Mouse (Mus musculus): ENCODE measurements at regions not wholly inside any gene's neighbourhood (a gene's known extent, or its start where the extent isn't known, plus 50 kb on each side); places are given as distances from the start of the nearest gene placed in this dataset.

GRCm38 (mm10) chr4:91180241-91181096, 220.1 kb downstream of the Elavl2 start:
- DNase-seq (ENCODE audit: low spot score) = peak; percentile 13

GRCm38 (mm10) chr4:91164280-91165121, 236.1 kb downstream of the Elavl2 start:
- WGBS = 78% methylated on average over 11 of the region's 11 CpGs

More at GRCm38 (mm10) chr4:91180241-91181096, 220.1 kb downstream of the Elavl2 start:
- Histone ChIP-seq H3K4me3 (no peak overlapping the region), H3K27ac (no peak overlapping the region), H3K4me1 (no peaks in the 10 kb centered on the region), H3K9me3 (no peaks in the 10 kb centered on the region), H3K27me3 (ENCODE audit: insufficient read depth, poor library complexity, severe bottlenecking) (no peaks in the 10 kb centered on the region), H3K36me3 (no peaks in the 10 kb centered on the region)
- 75% methylated on average over 8 of the region's 8 CpGs for WGBS

GRCm38 (mm10) chr4:91157047-91157446, 243.5 kb downstream of the Elavl2 start:
- Histone ChIP-seq H3K27me3 (ENCODE audit: insufficient read depth, poor library complexity, severe bottlenecking) (no peaks in the 10 kb centered on the region), H3K36me3 (no peaks in the 10 kb centered on the region), H3K4me3 (no peak overlapping the region), H3K27ac (no peak overlapping the region), H3K9me3 (no peaks in the 10 kb centered on the region), H3K4me1 (no peaks in the 10 kb centered on the region)
- DNase-seq (ENCODE audit: low spot score) = no peak
- WGBS = 56% methylated on average over 7 of the region's 7 CpGs

More at GRCm38 (mm10) chr4:91164280-91165121, 236.1 kb downstream of the Elavl2 start:
- Histone ChIP-seq H3K9me3 (no peaks in the 10 kb centered on the region), H3K4me1 (no peaks in the 10 kb centered on the region), H3K27me3 (ENCODE audit: insufficient read depth, poor library complexity, severe bottlenecking) (no peaks in the 10 kb centered on the region), H3K27ac (no peak overlapping the region), H3K36me3 (no peaks in the 10 kb centered on the region), H3K4me3 (no peak overlapping the region)
- DNase-seq (ENCODE audit: low spot score) = no peak

- Histone ChIP-seq H3K27ac (no peak overlapping the region), H3K4me3 (no peak overlapping the region), H3K9me3 (no peaks in the 10 kb centered on the region), H3K4me1 (no peaks in the 10 kb centered on the region), H3K36me3 (no peaks in the 10 kb centered on the region), H3K27me3 (ENCODE audit: insufficient read depth, poor library complexity, severe bottlenecking) (no peaks in the 10 kb centered on the region)
- 75% methylated on average over 7 of the region's 7 CpGs for WGBS
- no peak for DNase-seq (ENCODE audit: low spot score)
Observed at GRCm38 (mm10) chr4:91144666-91145065, 255.9 kb downstream of the Elavl2 start.

- no peak for DNase-seq (ENCODE audit: low spot score)
- Histone ChIP-seq H3K27me3 (ENCODE audit: insufficient read depth, poor library complexity, severe bottlenecking) (no peaks in the 10 kb centered on the region), H3K4me3 (no peak overlapping the region), H3K27ac (no peak overlapping the region), H3K36me3 (no peaks in the 10 kb centered on the region), H3K4me1 (no peaks in the 10 kb centered on the region), H3K9me3 (no peaks in the 10 kb centered on the region)
- WGBS = 76% methylated on average over 5 of the region's 5 CpGs
Observed at GRCm38 (mm10) chr4:91143906-91144305, 256.7 kb downstream of the Elavl2 start.

GRCm38 (mm10) chr4:91135327-91135726, 265.3 kb downstream of the Elavl2 start:
- Histone ChIP-seq H3K4me1 (no peaks in the 10 kb centered on the region), H3K4me3 (no peak overlapping the region), H3K9me3 (no peaks in the 10 kb centered on the region), H3K36me3 (no peaks in the 10 kb centered on the region), H3K27ac (no peak overlapping the region), H3K27me3 (ENCODE audit: insufficient read depth, poor library complexity, severe bottlenecking) (no peaks in the 10 kb centered on the region)
- 39% methylated on average over 3 of the region's 3 CpGs for WGBS
- no peak for DNase-seq (ENCODE audit: low spot score)

- no peaks in the 10 kb centered on the region for H3K4me1 ChIP-seq
Observed at GRCm38 (mm10) chr4:91132266-91132665, 268.3 kb downstream of the Elavl2 start.

GRCm38 (mm10) chr4:91120277-91120676, 280.3 kb downstream of the Elavl2 start:
- WGBS = 17% methylated on average over 4 of the region's 4 CpGs
- Histone ChIP-seq H3K4me1 (no peaks in the 10 kb centered on the region; the same call in 1 of the 2 replicates), H3K4me3 (no peak overlapping the region), H3K36me3 (no peaks in the 10 kb centered on the region), H3K9me3 (no peaks in the 10 kb centered on the region), H3K27me3 (ENCODE audit: insufficient read depth, poor library complexity, severe bottlenecking) (no peaks in the 10 kb centered on the region), H3K27ac (no peak overlapping the region)
- DNase-seq (ENCODE audit: low spot score) = no peak

More at GRCm38 (mm10) chr4:91132266-91132665, 268.3 kb downstream of the Elavl2 start:
- H3K27ac ChIP-seq = no peak overlapping the region
- no peaks in the 10 kb centered on the region for H3K27me3 ChIP-seq (ENCODE audit: insufficient read depth, poor library complexity, severe bottlenecking)
- no peaks in the 10 kb centered on the region for H3K36me3 ChIP-seq
- DNase-seq (ENCODE audit: low spot score) = no peak
- no peak overlapping the region for H3K4me3 ChIP-seq
- no peaks in the 10 kb centered on the region for H3K9me3 ChIP-seq
- WGBS = 84% methylated on average over 7 of the region's 7 CpGs

GRCm38 (mm10) chr4:91116807-91117609, 283.6 kb downstream of the Elavl2 start:
- Histone ChIP-seq H3K27me3 (ENCODE audit: insufficient read depth, poor library complexity, severe bottlenecking) (no peaks in the 10 kb centered on the region), H3K9me3 (no peaks in the 10 kb centered on the region), H3K27ac (no peak overlapping the region), H3K4me3 (no peak overlapping the region), H3K36me3 (no peaks in the 10 kb centered on the region), H3K4me1 (no peaks in the 10 kb centered on the region; the same call in 1 of the 2 replicates)
- WGBS = 75% methylated on average over 5 of the region's 5 CpGs
- no peak for DNase-seq (ENCODE audit: low spot score)

- no peak for DNase-seq (ENCODE audit: low spot score)
- no peaks in the 10 kb centered on the region for H3K27me3 ChIP-seq (ENCODE audit: insufficient read depth, poor library complexity, severe bottlenecking)
- H3K27ac ChIP-seq = no peak overlapping the region
- no peaks in the 10 kb centered on the region for H3K4me1 ChIP-seq
- 88% methylated on average over 11 of the region's 11 CpGs for WGBS
- H3K4me3 ChIP-seq = no peak overlapping the region
- no peaks in the 10 kb centered on the region for H3K9me3 ChIP-seq
- no peaks in the 10 kb centered on the region for H3K36me3 ChIP-seq
Observed at GRCm38 (mm10) chr4:91111684-91112681, 288.6 kb downstream of the Elavl2 start.

GRCm38 (mm10) chr4:91096086-91096485, 304.5 kb downstream of the Elavl2 start:
- no peak for DNase-seq (ENCODE audit: low spot score)
- Histone ChIP-seq H3K9me3 (no peaks in the 10 kb centered on the region), H3K4me3 (no peak overlapping the region), H3K36me3 (no peaks in the 10 kb centered on the region), H3K27me3 (ENCODE audit: insufficient read depth, poor library complexity, severe bottlenecking) (no peaks in the 10 kb centered on the region), H3K27ac (no peak overlapping the region), H3K4me1 (no peaks in the 10 kb centered on the region; the same call in 1 of the 2 replicates)
